Mouse (Mus musculus) stomach, postnatal 0 days (tissue): ENCODE data around the gene Exd2.

ENCODE experiments used
- CTCF ChIP-seq: IDR thresholded peaks from 2 replicates; pipeline ENCODE4 v1.5.1; 2016; ENCODE audit warnings: antibody characterized with exemption, low read depth, mild to moderate bottlenecking, moderate library complexity
- EP300 ChIP-seq: optimal IDR thresholded peaks from 2 replicates; pipeline ENCODE3; 2016; ENCODE audit warnings: antibody characterized with exemption

DNA sequence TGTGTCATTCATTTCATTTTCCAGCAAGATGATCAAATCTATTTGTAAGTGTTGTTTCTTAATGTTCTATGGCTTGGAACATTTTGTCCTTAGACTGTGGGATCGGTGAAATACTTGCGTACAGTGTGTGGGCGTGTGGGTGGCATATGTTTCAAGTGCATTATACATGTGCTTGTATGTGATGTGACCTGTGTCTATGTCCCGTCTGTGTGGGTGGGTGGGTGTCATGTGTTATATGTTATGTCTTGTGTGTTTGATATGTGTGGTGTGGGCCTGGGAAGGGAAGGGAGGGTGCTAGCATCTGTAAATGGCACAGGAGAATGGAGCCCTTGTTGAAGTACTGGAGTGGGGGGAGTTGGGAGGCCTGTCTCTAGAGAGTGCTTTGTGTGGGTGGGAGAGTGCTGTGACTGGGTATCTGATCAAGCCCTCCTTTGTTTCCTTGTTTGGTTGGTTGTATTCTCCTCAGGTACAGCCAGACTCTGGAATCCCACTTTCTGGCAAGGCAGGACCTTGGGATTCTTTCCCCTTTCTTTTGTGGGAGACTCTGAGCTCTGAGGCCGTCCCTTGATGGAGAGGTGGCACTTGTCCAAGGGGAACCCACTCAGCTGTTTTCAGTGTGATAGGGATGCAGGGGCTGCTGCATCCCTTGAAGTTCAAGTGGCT lies 65.0 kb downstream of the Exd2 start:
- TF ChIP-seq CTCF, result no peak
- no peak for TF ChIP-seq EP300
